ENCODE assay signal across 27 mouse cellular contexts in genomic region chr1:167126292-167126691, GRCm38 (mm10).
"Had no signal": no experiment of that assay in that cellular context is flagged by ENCODE, and none has a peak within 500 bp of the region (broad histone marks: within the 10 kb centered on the region; RNA-seq: fewer than 3 reads in every experiment).

No protein-coding gene starts in this region.

- DNase-seq: gastrocnemius, adult 2 months; gastrocnemius, postnatal 10 days; gastrocnemius, postnatal 25 days; heart, adult 2 months; heart, postnatal 14 days; heart, postnatal 36 days; kidney, adult 18-20 months; kidney, adult 8-10 months; kidney, postnatal 14 days; kidney, postnatal 4 days; liver; liver, embryonic 13.5 days had no signal

- ATAC-seq: hindbrain, embryonic 16.5 days; inflammation-experienced regulatory T-cells, adult 6 months; intestine, embryonic 15.5 days; intestine, postnatal 0 days had no signal

- H3K9ac ChIP-seq: heart, embryonic 13.5 days; heart, embryonic 15.5 days; hindbrain, embryonic 12.5 days; hindbrain, embryonic 14.5 days; intestine, embryonic 15.5 days; limb, embryonic 13.5 days; liver, embryonic 13.5 days had no signal

- H3K9me3 ChIP-seq: heart, embryonic 13.5 days; heart, embryonic 15.5 days; hindbrain, embryonic 10.5 days; hindbrain, embryonic 12.5 days; intestine, embryonic 15.5 days; limb, embryonic 13.5 days; liver, embryonic 13.5 days had no signal

- H3K4me3 ChIP-seq: gastrocnemius, adult 2 months; heart, adult 2 months; heart, embryonic 13.5 days; heart, embryonic 15.5 days; hindbrain, embryonic 10.5 days; hindbrain, embryonic 12.5 days; intestine, embryonic 15.5 days; layer of hippocampus, adult 2 months; left cerebral cortex, adult 2 months; limb, embryonic 13.5 days; liver, embryonic 13.5 days had no signal

- H3K4me1 ChIP-seq: heart, embryonic 13.5 days; heart, embryonic 15.5 days; hindbrain, embryonic 10.5 days; intestine, embryonic 15.5 days; limb, embryonic 13.5 days; liver, embryonic 13.5 days had no signal

- H3K27ac ChIP-seq: gastrocnemius, adult 2 months; heart, adult 2 months; heart, embryonic 13.5 days; heart, embryonic 15.5 days; hindbrain, embryonic 10.5 days; hindbrain, embryonic 12.5 days; hindbrain, embryonic 14.5 days; intestine, embryonic 15.5 days; kidney, postnatal 0 days; layer of hippocampus, adult 2 months; left cerebral cortex, adult 2 months; limb, embryonic 13.5 days; liver, embryonic 13.5 days had no signal

- H3K27me3 ChIP-seq: heart, embryonic 13.5 days; heart, embryonic 15.5 days; hindbrain, embryonic 12.5 days; intestine, embryonic 15.5 days; limb, embryonic 13.5 days; liver, embryonic 13.5 days had no signal

- H3K36me3 ChIP-seq: heart, embryonic 13.5 days; heart, embryonic 15.5 days; hindbrain, embryonic 10.5 days; hindbrain, embryonic 12.5 days; intestine, embryonic 15.5 days; limb, embryonic 13.5 days; liver, embryonic 13.5 days had no signal

- H3K4me2 ChIP-seq: heart, embryonic 11.5 days; heart, embryonic 13.5 days; heart, embryonic 15.5 days; hindbrain, embryonic 12.5 days; hindbrain, embryonic 14.5 days; intestine, embryonic 15.5 days; limb, embryonic 13.5 days; liver, embryonic 11.5 days; liver, embryonic 13.5 days had no signal
